Mouse (Mus musculus) B cell, adult 67 days (primary cell): ENCODE measurements around the gene Plac9b. TPM values are rescaled to one million over a fixed set of nuclear protein-coding genes. Genes with fewer than 3 reads are reported as not detected.

Experiments used
- total RNA-seq, 2 experiments: library from RNA; stranded (reverse); gene quantifications; 4 replicates each; pipeline ENCODE4 v1.2.4; 2023

Gene Plac9b
- total RNA-seq: not detected

DNA sequence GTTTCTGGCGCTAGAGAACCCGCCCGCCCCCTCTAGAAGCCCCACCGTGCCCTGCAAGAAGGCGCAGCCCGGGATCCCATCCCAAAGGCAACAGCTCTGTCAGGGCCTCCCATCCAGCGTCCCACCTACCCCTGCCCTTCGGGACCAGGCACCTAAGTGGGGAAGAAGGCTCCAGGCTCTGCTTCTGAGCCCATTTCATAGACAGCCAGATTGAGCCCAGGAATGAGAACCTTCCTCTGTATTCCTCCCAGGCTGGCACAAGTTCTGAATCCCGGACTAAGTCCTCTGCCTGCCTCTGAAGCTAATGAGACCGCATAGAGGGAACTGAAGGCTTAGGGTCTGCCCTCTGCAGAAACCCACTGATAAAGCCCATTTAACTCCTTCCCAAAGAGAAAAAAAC is at the start of gene Plac9b:
Gene Plac9b (minus strand): TSS at position 101 of the 400 bp plus-strand sequence.

GRCm38 (mm10) chr14:26206926-26207247 is 24.6 kb upstream of the Plac9b start, which contains the start of gene Tmem254b:
TSS of gene Tmem254b (minus strand) at chr14:26207041.

GRCm38 (mm10) chr14:26118150-26118549 is 64.1 kb downstream of the Plac9b start, which contains the start of gene Duxbl2:
TSS of gene Duxbl2 (plus strand) at chr14:26118349.

Other genes starting within 250 kb of the Plac9b start
- not detected for gene Cphx1, start 244.2 kb downstream of the Plac9b start, total RNA-seq
- not detected for gene Duxbl1, start 203.9 kb downstream of the Plac9b start, total RNA-seq
- not detected for gene Gm9780, start 139.8 kb downstream of the Plac9b start, total RNA-seq
- 10 to 100 TPM; 19.5 to 19.8 TPM for gene Tmem254c, start 115.1 kb downstream of the Plac9b start, total RNA-seq
- not detected for gene Cphx2, start 101.0 kb downstream of the Plac9b start, total RNA-seq
- not detected for gene Cphx3, start 100.2 kb downstream of the Plac9b start, total RNA-seq
- not detected for gene Duxbl2, start 64.1 kb downstream of the Plac9b start, total RNA-seq
- 1 to 10 TPM; 5.0 to 6.7 TPM for gene Tmem254b, start 24.6 kb upstream of the Plac9b start, total RNA-seq
- gene Duxbl3, start 75.5 kb upstream of the Plac9b start, total RNA-seq: not detected